Mouse (Mus musculus) spleen, adult 2 months (tissue): ENCODE data around the gene Ube2j1.

Experiments
- CTCF ChIP-seq: fragments of 200-500 bp; IDR thresholded peaks from 2 replicates; pipeline ENCODE4 v1.5.1; 2011; ENCODE audit warnings: mild to moderate bottlenecking, inconsistent platforms; ENCODE audit not compliant: insufficient read depth, insufficient read length, insufficient replicate concordance; ENCODE audit errors: extremely low read depth
- POLR2A ChIP-seq: fragments of 200-500 bp; IDR thresholded peaks from 2 replicates; pipeline ENCODE4 v1.6.1; 2011; ENCODE audit warnings: low read depth, low read length, inconsistent platforms

DNA sequence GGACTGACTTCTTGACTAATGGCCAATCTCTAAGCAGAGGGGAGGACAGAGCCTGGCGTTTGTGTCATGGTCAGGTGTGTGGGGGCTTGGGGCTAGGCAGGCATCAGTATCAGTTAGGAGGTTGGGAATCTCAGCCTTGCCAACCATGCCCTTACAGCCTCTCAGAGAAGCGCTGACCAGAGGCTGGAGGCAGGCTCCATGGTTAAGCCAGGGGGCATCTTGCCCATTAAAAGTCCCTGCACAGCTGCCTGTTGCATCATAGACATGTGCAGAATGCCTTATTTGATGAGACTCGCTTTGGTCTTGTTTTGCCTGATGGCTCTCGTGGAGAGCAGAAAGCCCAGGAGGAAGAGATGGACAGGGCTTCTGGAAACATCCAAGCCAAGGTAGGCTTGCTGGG is 31.8 kb downstream of the Ube2j1 start, which contains the start of gene Gabrr2:
- TF ChIP-seq POLR2A (no peak), CTCF (no peak)
